Mouse (Mus musculus) ES-E14 (cell line): ENCODE data around the gene Uba52. TPM values are rescaled to one million over a fixed set of nuclear protein-coding genes. Genes with fewer than 3 reads are reported as not detected.

Source experiments
- DNase-seq: peaks from one replicate; pipeline ENCODE4 v3.0.0-alpha.2; 2013; ENCODE audit warnings: low read depth, low spot score
- H3K27ac ChIP-seq: 2 replicates; pipeline ENCODE4 v1.5.1; 2012; ENCODE audit warnings: low read depth, mild to moderate bottlenecking, low read length, moderate library complexity, mixed read lengths; ENCODE audit not compliant: poor library complexity, insufficient read depth, severe bottlenecking
- H3K36me3 ChIP-seq: 2 replicates; pipeline ENCODE4 v1.6.1; 2012; ENCODE audit warnings: mild to moderate bottlenecking, low read length, moderate library complexity, mixed read lengths; ENCODE audit not compliant: control insufficient read depth, poor library complexity, insufficient read depth, severe bottlenecking
- H3K4me1 ChIP-seq, 2 experiments: fragments of 150-350 bp in 1 of 2; sonication (generic) in 1 of 2; 2 replicates each; pipeline ENCODE4 v1.6.1; 2012; ENCODE audit warnings: low read length in 2 of 2, mild to moderate bottlenecking in 1 of 2, mixed read lengths in 1 of 2; ENCODE audit not compliant: control insufficient read depth in 2 of 2, insufficient read depth in 2 of 2, poor library complexity in 1 of 2
- H3K4me3 ChIP-seq, 2 experiments: fragments of 150-350 bp in 1 of 2; sonication (generic) in 1 of 2; 2 replicates each; pipeline ENCODE4 v1.5.1; 2012; ENCODE audit warnings: low read length in 2 of 2, low read depth in 1 of 2, mild to moderate bottlenecking in 1 of 2, mixed read lengths in 1 of 2; ENCODE audit not compliant: insufficient read depth in 1 of 2, poor library complexity in 1 of 2, severe bottlenecking in 1 of 2
- H3K9ac ChIP-seq: 2 replicates; pipeline ENCODE4 v1.6.1; 2012; ENCODE audit warnings: low read depth, mild to moderate bottlenecking, low read length, mixed read lengths; ENCODE audit not compliant: poor library complexity, insufficient read depth, severe bottlenecking
- H3K9me3 ChIP-seq: fragments of 150-350 bp; sonication (generic); 2 replicates; pipeline ENCODE4 v1.6.1; 2012; ENCODE audit warnings: low read depth, mild to moderate bottlenecking, low read length; ENCODE audit not compliant: control insufficient read depth, insufficient read depth
- CHD2 ChIP-seq: IDR thresholded peaks from 2 replicates; pipeline ENCODE4 v1.6.1; 2014; ENCODE audit warnings: mild to moderate bottlenecking, low read depth, low read length, inconsistent platforms
- HCFC1 ChIP-seq: IDR thresholded peaks from 2 replicates; pipeline ENCODE4 v1.6.1; 2012; ENCODE audit warnings: low read length, inconsistent platforms, borderline replicate concordance; ENCODE audit not compliant: insufficient read depth
- MAFK ChIP-seq: IDR thresholded peaks from 2 replicates; pipeline ENCODE4 v1.6.1; 2014; ENCODE audit warnings: mild to moderate bottlenecking, low read depth, low read length, inconsistent platforms; ENCODE audit not compliant: insufficient read depth
- ZC3H11A ChIP-seq: IDR thresholded peaks from 2 replicates; pipeline ENCODE4 v1.6.1; 2012; ENCODE audit warnings: low read depth, mild to moderate bottlenecking, inconsistent platforms, low read length, borderline replicate concordance
- ZNF384 ChIP-seq: IDR thresholded peaks from 2 replicates; pipeline ENCODE4 v1.6.1; 2012; ENCODE audit warnings: low read depth, low read length, inconsistent platforms
- in situ Hi-C, 2 experiments: fragments of 600-800 bp; cut with MboI; formaldehyde crosslinking; loops; one replicate each; pipeline ENCODE4 v1.15.1; 2025; ENCODE audit warnings: low sequenced_read_pairs in 2 of 2, inconsistent platforms in 1 of 2; ENCODE audit not compliant: unreplicated experiment in 2 of 2
- total RNA-seq: library from RNA; depleted of rRNA; stranded (reverse); fragments of 300-350 nt; gene quantifications from 2 replicates; pipeline ENCODE4 v1.2.3, GENCODE M21; 2012; rRNA removed

Gene Uba52
- total RNA-seq, 1 experiment: 3,214 TPM

DNA sequence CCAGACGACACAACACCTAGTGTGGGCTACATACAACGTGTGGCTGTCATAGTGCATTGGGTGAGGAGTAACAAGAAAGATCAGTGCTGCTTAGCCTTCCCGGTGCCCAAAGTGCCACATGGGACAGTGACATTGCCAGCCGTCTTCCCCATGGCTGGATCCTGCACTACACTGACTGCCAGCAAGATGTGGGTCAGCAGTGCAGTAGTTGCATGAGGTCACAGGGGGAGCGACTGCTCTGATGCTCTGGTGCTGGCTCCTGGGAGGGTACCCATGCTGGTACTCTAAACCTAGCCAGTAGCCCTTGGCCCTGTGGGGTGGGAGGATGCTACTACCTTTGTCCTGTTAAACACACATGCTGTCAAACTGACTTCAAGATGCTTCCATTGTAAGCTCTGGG lies 50.4 kb downstream of the Uba52 start:
- H3K9ac ChIP-seq: no peak overlapping the region
- no peak overlapping the region for H3K27ac ChIP-seq
- no peak for DNase-seq
- H3K4me3 ChIP-seq: no peak overlapping the region
- H3K4me1 ChIP-seq: no peaks in the 10 kb centered on the region
- H3K9me3 ChIP-seq: no peaks in the 10 kb centered on the region
- in situ Hi-C loops: no loop called here
- no peaks in the 10 kb centered on the region; the same call in 1 of the 2 replicates for H3K36me3 ChIP-seq
- TF ChIP-seq MAFK (no peak), HCFC1 (no peak), ZNF384 (no peak), CHD2 (no peak), ZC3H11A (no peak)

DNA sequence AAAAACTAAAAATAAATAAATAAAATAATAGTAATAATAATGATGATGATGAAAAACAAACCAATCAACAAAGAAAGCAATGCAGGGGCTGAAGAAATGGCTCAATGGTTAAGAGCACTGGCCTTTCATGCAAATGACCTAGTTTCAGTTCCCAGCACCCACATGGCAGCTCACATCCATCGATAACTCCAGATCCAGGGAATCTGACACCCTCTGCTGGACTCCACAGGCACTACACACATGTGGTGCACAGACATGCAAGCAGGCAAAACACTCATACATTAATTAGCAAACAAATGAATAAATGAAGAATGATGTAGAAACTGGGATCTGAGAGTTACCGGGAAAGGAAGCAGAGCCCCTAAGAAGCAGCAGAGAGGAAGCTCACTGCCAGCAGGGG lies 51.0 kb downstream of the Uba52 start:
- Histone ChIP-seq H3K27ac (no peak overlapping the region), H3K9ac (no peak overlapping the region), H3K4me1 (no peaks in the 10 kb centered on the region), H3K4me3 (no peak overlapping the region), H3K9me3 (no peaks in the 10 kb centered on the region), H3K36me3 (no peaks in the 10 kb centered on the region; the same call in 1 of the 2 replicates)
- DNase-seq: no peak
- in situ Hi-C loops: no loop called here
- no peak for TF ChIP-seq ZC3H11A
- TF ChIP-seq CHD2: no peak
- no peak for TF ChIP-seq MAFK
- no peak for TF ChIP-seq ZNF384
- no peak for TF ChIP-seq HCFC1

DNA sequence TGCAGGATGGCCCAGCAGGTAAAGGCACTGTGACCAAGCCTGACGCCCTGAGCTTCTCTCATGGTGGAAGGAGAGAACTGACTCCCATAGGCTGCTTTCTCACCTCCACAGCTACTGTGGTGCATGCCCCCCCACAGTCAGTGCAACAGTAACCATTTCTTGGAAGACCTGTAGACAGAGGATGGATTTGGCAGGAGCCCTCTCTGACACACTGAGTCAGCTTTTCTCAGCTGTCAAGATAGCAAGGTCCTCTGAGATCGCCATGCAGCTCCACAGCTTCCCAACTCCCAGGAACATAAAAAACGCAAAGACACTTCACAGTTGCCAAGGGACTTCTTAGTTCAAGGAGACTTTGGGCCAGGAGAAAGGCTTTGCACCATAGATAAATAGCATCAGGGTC lies 52.1 kb downstream of the Uba52 start:
- in situ Hi-C loops: no loop called here
- Histone ChIP-seq H3K4me3 (no peak overlapping the region), H3K9me3 (no peaks in the 10 kb centered on the region), H3K9ac (no peak overlapping the region), H3K27ac (no peak overlapping the region), H3K4me1 (no peaks in the 10 kb centered on the region), H3K36me3 (no peaks in the 10 kb centered on the region; the same call in 1 of the 2 replicates)
- TF ChIP-seq MAFK: no peak
- no peak for TF ChIP-seq CHD2
- no peak for TF ChIP-seq ZC3H11A
- TF ChIP-seq HCFC1: no peak
- TF ChIP-seq ZNF384: no peak
- DNase-seq: no peak

Other genes with a start within 250 kb of the Uba52 start
- 34.4 and 39.0 TPM in 2 replicates for gene Homer3, start 228.0 kb downstream of the Uba52 start, total RNA-seq
- gene Ddx49, start 208.3 kb downstream of the Uba52 start, total RNA-seq: 71.0 and 73.3 TPM in 2 replicates
- gene Cope, start 208.3 kb downstream of the Uba52 start, total RNA-seq: 101 and 112 TPM in 2 replicates
- gene Cers1, start 195.0 kb downstream of the Uba52 start, total RNA-seq: 1.9 and 4.7 TPM in 2 replicates
- 7.5 and 24.5 TPM in 2 replicates for gene Gdf1, start 181.0 kb downstream of the Uba52 start, total RNA-seq
- gene Upf1, start 157.5 kb downstream of the Uba52 start, total RNA-seq: 54.7 and 57.6 TPM in 2 replicates
- gene Comp, start 137.2 kb downstream of the Uba52 start, total RNA-seq: 1.2 and 1.4 TPM in 2 replicates
- gene Crtc1, start 71.2 kb downstream of the Uba52 start, total RNA-seq: 3.3 and 4.9 TPM in 2 replicates
- gene Klhl26, start 33.8 kb downstream of the Uba52 start, total RNA-seq: 21.4 and 22.8 TPM in 2 replicates
- 5.3 and 8.0 TPM in 2 replicates for gene Tmem59l, start 23.4 kb downstream of the Uba52 start, total RNA-seq
- 17.0 and 29.3 TPM in 2 replicates for gene Crlf1, start 17.6 kb downstream of the Uba52 start, total RNA-seq
- 125 and 130 TPM in 2 replicates for gene Rex1bd, start 4.0 kb downstream of the Uba52 start, total RNA-seq
- 252 and 256 TPM in 2 replicates for gene Fkbp8, start 16.9 kb upstream of the Uba52 start, total RNA-seq
- 27.9 and 35.3 TPM in 2 replicates for gene Kxd1, start 17.2 kb upstream of the Uba52 start, total RNA-seq
- gene Ell, start 28.7 kb upstream of the Uba52 start, total RNA-seq: 15.8 and 16.1 TPM in 2 replicates
- gene Isyna1, start 83.6 kb upstream of the Uba52 start, total RNA-seq: 161 and 250 TPM in 2 replicates
- gene Ssbp4, start 98.1 kb upstream of the Uba52 start, total RNA-seq: 85.5 and 142 TPM in 2 replicates
- gene Lrrc25, start 105.4 kb upstream of the Uba52 start, total RNA-seq: 0.13 TPM in 1 of 2 replicates, not detected in the other
- 7.0 and 18.8 TPM in 2 replicates for gene Gdf15, start 121.7 kb upstream of the Uba52 start, total RNA-seq
- 15.5 and 21.4 TPM in 2 replicates for gene Pgpep1, start 149.6 kb upstream of the Uba52 start, total RNA-seq
- gene Lsm4, start 162.4 kb upstream of the Uba52 start, total RNA-seq: 171 and 204 TPM in 2 replicates
- 60.1 TPM in 2 replicates for gene Jund, start 188.1 kb upstream of the Uba52 start, total RNA-seq
- gene Iqcn, start 192.7 kb upstream of the Uba52 start, total RNA-seq: 0.09 and 0.16 TPM in 2 replicates
- gene Gm3336, start 207.7 kb upstream of the Uba52 start, total RNA-seq: 1.8 and 3.9 TPM in 2 replicates
- gene Pde4c, start 212.9 kb upstream of the Uba52 start, total RNA-seq: 1.6 and 4.5 TPM in 2 replicates
- gene Rab3a, start 243.9 kb upstream of the Uba52 start, total RNA-seq: 4.3 and 5.2 TPM in 2 replicates